Mouse (Mus musculus) left cerebral cortex, adult 18-20 months (tissue): ENCODE results near the gene D16Ertd472e. TPM values are rescaled to one million over a fixed set of nuclear protein-coding genes. Genes with fewer than 3 reads are reported as not detected.

Experiments
- DNase-seq, 2 experiments: peaks; one replicate each; pipeline ENCODE4 v3.0.0; 2021 to 2022; ENCODE audit warnings: low spot score in 2 of 2, mixed read lengths in 1 of 2
- total RNA-seq, 2 experiments: library from RNA; stranded (reverse); gene quantifications; 2 replicates each; pipeline ENCODE4 v1.2.3; 2021

D16Ertd472e gene
- total RNA-seq, 2 experiments from 2014 or later = 7.8 to 9.4 TPM

DNA sequence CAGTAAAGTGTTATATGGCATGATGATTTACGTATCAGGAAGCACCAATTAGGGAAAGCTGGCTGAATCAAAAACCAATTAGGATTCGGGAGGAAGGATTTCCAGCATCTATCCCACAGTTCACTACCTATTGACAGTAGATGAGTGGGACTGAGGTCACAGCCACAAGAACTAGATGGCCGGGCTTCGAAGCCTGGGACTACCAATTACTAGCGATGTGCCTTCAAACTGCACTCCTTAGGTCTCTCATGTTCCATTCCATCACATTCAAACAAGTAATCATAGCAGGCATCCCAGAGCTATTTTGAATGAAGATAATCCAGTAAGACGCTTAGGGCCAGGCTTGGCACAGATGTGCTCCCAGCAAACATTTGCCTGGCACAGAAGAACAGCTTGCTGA, 2.3 kb downstream of the D16Ertd472e start:
- no peak for DNase-seq

GRCm38 (mm10) chr16:78573016-78573415, 3.5 kb downstream of the D16Ertd472e start:
- no peak for DNase-seq

GRCm38 (mm10) chr16:78564110-78564821, 12.2 kb downstream of the D16Ertd472e start:
- DNase-seq = no peak

DNA sequence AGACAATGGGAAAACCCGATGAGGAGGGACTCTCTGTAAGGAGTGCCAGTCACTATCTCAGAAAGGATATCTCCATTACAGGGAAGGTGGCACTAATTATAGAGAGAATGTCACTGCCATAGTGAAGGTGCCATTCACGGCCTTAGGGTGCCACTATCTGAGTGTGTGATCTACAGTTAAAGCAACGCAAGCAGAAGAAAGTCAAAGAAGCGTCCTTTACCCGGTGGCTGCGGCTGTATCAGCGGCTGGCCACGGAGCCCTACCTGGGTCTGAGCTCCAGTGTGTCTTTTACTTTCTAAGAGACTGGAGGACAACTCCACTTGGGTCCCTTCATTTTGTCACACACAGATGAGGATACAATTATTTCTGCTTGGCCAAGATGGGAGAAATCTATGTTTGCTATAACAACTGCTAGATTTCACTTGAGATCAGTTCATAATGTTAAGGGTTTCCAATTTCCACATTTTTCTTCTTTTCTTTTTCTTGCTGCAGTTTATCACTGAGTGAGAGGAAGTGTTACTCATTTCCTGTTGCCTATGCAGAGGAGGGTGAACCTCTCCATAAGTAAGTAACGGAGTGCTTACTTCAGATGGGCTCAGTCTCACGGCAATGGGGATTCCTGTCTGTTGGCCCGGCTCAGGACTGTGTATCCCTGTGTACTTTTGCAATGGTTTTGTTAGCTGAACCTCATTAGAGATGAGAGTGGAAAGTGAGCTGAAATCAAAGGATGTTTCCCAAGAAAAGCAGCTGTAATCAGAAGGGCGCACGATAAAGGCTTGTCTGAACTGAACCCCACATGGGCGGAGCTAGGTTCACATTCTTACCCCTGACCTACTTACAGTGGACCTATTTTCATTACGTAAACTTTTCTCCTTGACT, 13.2 kb downstream of the D16Ertd472e start:
- DNase-seq = no peak

- DNase-seq = peak in 1 of 2 experiments; percentile 40
Observed at GRCm38 (mm10) chr16:78560627-78561026, 15.9 kb downstream of the D16Ertd472e start.

- no peak for DNase-seq
Observed at GRCm38 (mm10) chr16:78560063-78560462, 16.4 kb downstream of the D16Ertd472e start.

- DNase-seq = no peak
Observed at GRCm38 (mm10) chr16:78557573-78557972, 18.9 kb downstream of the D16Ertd472e start.

GRCm38 (mm10) chr16:78554911-78555648, 21.4 kb downstream of the D16Ertd472e start:
- DNase-seq = no peak

DNA sequence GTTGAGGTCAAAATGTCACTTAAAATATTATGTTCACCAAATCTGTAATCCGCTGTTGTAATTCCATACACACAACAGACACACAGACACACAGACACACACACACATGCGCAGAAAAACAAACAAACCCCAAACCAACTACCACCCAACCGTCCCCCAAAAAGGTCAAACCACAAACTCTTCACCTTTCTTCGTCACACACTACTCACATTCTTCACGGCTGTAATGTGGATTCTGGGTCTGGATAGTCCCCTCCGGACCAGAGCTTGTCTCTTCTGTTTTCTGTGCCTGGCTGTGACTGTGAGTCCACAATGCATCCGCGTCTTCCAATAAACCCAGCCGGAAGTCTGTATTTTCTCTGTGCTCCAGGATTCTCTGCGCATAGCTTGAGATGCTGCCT, 29.1 kb downstream of the D16Ertd472e start:
- no peak for DNase-seq

GRCm38 (mm10) chr16:78546529-78546928, 30.0 kb downstream of the D16Ertd472e start:
- DNase-seq = no peak

- no peak for DNase-seq
Observed at GRCm38 (mm10) chr16:78540376-78541246, 35.9 kb downstream of the D16Ertd472e start.

DNA sequence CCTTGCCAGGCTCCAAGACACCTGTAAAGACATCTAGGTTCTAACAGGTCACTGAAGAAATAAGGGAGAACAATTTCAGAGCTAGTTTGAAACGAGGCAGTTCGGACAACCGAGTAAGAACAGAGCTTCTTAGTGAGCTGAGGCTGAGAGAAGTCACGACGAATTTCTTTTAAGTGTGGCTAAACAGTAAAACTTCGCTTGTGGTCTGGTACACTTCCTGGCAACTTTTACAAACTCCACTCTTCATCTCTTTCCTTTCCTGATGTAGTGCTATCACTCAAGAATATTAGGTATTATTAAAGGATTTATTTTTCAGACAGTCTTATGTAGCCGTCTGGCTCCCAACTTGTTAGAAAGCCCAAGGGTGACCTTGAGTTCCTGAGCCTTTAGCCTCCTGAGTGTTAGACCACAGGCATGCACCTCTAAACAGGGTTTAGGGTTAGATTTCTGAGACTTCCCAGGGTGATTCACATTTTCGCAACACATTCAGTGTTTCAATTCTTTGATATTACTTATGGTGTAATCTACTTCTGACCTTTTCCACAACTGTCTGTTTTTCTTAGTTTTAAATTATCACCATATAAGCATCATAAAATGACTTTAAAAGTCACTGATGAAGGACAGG, 38.6 kb downstream of the D16Ertd472e start:
- DNase-seq = no peak

GRCm38 (mm10) chr16:78537322-78537721, 39.2 kb downstream of the D16Ertd472e start:
- DNase-seq = no peak

DNA sequence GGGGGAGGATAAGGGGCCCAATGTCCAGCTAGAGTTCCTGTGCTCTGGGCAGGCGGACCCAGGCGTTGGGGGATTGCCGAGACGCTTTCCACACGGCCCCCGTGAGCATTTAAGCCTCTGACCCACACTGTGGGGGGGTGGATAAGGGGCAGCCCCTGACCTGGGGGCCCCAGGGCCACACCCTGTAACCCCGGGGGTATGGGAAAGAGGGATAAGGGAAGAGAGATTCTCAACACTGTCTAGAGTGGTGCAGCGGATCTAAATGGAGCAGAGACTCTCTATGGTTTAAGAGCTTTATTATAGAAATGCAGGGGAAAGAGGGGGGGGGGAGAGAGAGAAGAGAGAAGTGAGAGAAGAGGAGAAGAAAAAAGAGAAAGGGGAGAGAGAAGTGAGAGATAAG, 42.0 kb downstream of the D16Ertd472e start:
- DNase-seq = no peak

DNA sequence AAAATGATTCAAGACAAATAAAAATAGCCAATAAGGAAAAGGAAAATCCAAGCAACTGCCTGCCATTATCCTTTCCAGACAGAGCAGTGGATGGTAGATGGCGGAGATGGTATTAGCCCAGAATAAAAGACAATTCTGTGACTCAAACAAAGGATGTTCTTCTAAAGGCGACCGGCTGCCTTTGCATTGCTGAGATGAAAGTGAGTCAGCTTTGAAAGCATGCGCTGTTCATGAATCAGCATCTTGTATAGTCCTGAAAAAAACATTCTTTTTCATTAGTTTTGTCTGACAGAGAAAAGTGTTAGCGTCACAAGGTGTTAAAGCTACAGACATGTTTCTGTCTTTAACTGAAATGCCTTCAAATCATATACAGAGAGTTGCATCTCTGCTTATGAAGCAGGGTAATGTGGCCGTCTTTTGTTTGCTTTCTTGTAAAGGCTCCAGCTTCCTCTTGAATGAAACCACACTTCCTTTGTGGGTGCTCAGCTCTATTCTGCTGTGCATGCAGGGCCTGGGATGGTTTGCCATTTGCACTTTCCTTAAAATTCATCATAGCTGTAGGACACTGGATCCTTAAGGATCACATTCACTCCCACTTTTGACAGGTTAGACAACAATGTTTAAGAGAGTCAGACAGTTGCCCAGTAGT, 44.4 kb downstream of the D16Ertd472e start:
- DNase-seq = no peak

DNA sequence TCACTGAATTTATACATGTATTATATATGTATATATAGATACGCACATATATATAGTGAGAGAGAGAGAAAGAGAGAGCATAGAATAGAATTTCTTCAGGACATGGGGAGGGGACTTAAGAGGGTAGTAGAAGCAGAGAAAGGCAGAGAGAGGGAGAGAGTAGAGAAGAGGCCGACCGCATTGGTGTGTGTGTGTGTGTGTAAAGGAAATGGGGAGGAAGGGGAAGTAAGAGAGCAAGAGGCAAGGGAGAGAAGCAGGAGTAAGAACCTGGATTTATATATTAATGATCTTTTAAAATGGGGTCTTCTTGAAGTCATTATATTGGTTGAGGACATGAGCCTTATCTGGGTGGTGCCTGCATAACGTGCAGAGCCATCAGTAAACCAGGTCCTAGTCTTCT, 53.5 kb downstream of the D16Ertd472e start:
- DNase-seq = no peak

DNA sequence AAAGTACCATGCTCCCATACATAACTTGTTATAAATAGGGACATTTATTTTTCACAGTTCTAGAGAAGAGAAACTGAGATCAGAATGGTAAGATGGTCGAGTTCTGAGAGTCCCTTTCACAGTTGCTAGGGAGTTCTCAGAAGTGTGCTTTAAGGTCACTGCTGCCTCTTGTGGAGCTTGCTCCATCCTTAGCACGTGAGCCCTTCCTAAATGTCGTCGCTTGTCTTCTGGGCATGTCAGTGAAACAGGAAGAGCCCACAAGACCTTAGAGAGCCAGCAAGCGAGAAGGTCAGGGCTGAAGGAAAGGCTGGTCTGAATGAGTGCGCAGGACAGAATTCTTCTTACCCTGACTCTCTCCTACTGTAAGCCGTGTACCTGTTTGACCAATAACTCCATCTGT, 57.8 kb downstream of the D16Ertd472e start:
- DNase-seq = no peak

GRCm38 (mm10) chr16:78517171-78517570, 59.3 kb downstream of the D16Ertd472e start:
- DNase-seq = no peak

DNA sequence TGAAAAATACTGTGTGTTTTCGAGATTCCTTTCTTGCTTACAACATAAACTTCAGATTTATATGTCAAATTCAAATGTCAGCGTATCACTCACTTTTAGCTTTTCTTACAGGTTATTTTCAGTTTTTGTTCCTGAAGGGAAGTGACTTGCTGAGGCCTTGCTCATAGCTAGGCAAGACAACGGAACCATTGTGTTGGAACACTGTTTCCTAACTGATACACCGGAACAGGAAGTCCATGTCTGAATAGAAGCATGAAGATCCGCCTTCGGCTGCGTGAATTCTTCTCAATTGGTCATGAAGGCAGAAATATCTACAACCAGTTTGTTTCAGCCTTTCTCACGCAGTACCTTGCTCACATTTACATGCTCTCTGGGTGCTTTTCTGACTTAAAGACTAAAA, 65.0 kb downstream of the D16Ertd472e start:
- DNase-seq = no peak

DNA sequence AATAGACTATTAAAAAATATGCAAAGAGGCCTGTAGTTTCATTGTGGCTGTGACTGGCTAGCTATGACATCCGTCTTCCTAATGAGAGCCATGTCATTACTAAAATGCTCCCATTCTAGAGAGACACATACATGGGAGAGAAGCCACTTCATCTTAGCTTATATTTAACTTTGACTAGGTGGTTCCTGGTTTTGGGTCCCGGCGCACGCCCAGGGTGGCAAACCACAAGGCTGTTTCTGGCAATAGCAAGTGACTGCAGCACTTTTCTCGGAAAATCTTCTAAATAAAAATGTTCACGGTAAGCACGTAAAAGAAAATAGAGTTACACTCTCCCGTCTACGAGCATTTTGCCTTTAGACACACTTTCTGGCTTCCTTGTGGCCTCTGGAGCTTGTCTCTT, 74.0 kb downstream of the D16Ertd472e start:
- no peak for DNase-seq
